ENCODE assay signal across 23 mouse cellular contexts in the genomic region with DNA sequence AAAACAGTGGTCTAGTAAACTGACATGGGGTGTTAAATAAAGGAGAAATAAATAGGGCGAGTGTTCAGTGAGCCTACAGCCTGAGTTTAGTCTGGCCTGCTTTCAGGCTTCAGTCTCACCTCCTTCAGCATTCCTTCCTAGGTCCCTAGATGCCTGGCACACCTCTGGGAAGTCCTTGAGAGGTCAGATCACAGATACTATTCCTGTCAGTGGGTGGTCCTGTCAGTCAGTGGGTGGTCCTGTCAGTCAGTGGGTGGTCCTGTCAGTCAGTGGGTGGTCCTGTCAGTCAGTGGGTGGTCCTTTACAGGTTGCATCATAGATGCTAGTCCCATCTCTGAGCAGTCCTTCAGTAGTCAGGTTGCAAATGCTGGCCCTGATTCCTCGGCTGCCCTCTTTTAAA. TPM values are rescaled to one million over a fixed set of nuclear protein-coding genes. Genes with fewer than 3 reads are reported as not detected.
DNase-seq lines count a peak whose midpoint lies in the region; ATAC-seq and TF ChIP-seq lines count a peak whose summit lies in the region.
"Had no signal": no experiment of that assay in that cellular context is flagged by ENCODE, and none has a peak within 500 bp of the region (broad histone marks: within the 10 kb centered on the region; RNA-seq: fewer than 3 reads in every experiment).

No protein-coding gene starts in this region.

- H3K36me3 ChIP-seq in liver, embryonic 14.5 days (replicated peaks; ENCODE audit: control insufficient read depth, insufficient read depth, low read depth), result no peaks in the 10 kb centered on the region
- no peaks in the 10 kb centered on the region for H3K36me3 ChIP-seq in liver, postnatal 0 days (replicated peaks; ENCODE audit: insufficient read depth, low read length)
- H3K36me3 ChIP-seq in liver, embryonic 16.5 days (ENCODE audit: control insufficient read depth, insufficient read depth), result no peaks in the 10 kb centered on the region
- H3K36me3 ChIP-seq in heart, embryonic 12.5 days, result no peaks in the 10 kb centered on the region
- H3K36me3 ChIP-seq: embryonic facial prominence, embryonic 12.5 days; embryonic facial prominence, embryonic 15.5 days; forebrain, embryonic 12.5 days; forebrain, embryonic 15.5 days; heart, embryonic 10.5 days; hindbrain, embryonic 12.5 days; hindbrain, embryonic 15.5 days had no signal

- H3K27me3 ChIP-seq in liver, embryonic 14.5 days (ENCODE audit: control insufficient read depth, insufficient read depth, low read length), result no peaks in the 10 kb centered on the region
- no peaks in the 10 kb centered on the region for H3K27me3 ChIP-seq in liver, postnatal 0 days (ENCODE audit: insufficient read depth, low read length)
- H3K27me3 ChIP-seq in liver, embryonic 16.5 days (ENCODE audit: control insufficient read depth, insufficient read depth, low read depth, low read length), result no peaks in the 10 kb centered on the region
- no peaks in the 10 kb centered on the region for H3K27me3 ChIP-seq in heart, embryonic 12.5 days (replicated peaks)
- H3K27me3 ChIP-seq: embryonic facial prominence, embryonic 12.5 days; embryonic facial prominence, embryonic 15.5 days; forebrain, embryonic 12.5 days; forebrain, embryonic 15.5 days; hindbrain, embryonic 12.5 days; hindbrain, embryonic 15.5 days had no signal

- no peak overlapping the region for H3K4me3 ChIP-seq in liver, embryonic 14.5 days (ENCODE audit: insufficient read depth in 1 of 2, low read depth in 2 of 2, low read length in 2 of 2)
- H3K4me3 ChIP-seq in liver, postnatal 0 days (ENCODE audit: low read depth, low read length), result no peak overlapping the region
- H3K4me3 ChIP-seq in liver, embryonic 16.5 days (ENCODE audit: low read depth, low read length), result no peak overlapping the region
- no peak overlapping the region for H3K4me3 ChIP-seq in heart, embryonic 12.5 days
- H3K4me3 ChIP-seq in left cerebral cortex, adult 2 months, result no peak overlapping the region
- H3K4me3 ChIP-seq: embryonic facial prominence, embryonic 12.5 days; embryonic facial prominence, embryonic 15.5 days; forebrain, embryonic 12.5 days; forebrain, embryonic 15.5 days; heart, adult 2 months; heart, embryonic 10.5 days; hindbrain, embryonic 12.5 days; hindbrain, embryonic 15.5 days had no signal

- TF ChIP-seq EP300 in liver, embryonic 14.5 days (IDR thresholded peaks at IDR 0.05; ENCODE audit: low read depth), result no peak
- no peak for TF ChIP-seq EP300 in liver, postnatal 0 days (IDR thresholded peaks at IDR 0.05; ENCODE audit: low read depth)

- DNase-seq in liver, embryonic 14.5 days (ENCODE audit: low read depth in 3 of 3, low spot score in 3 of 3), result no peak
- DNase-seq in liver, postnatal 0 days, result no peak
- DNase-seq in ES-CJ7 (ENCODE audit: low read depth, low spot score), result peak; percentile 78
- peak; percentile 78 for DNase-seq in ZHBTc4 (ENCODE audit: low read depth, low spot score)
- DNase-seq in left cerebral cortex, adult 2 months (ENCODE audit: extremely low spot score in 1 of 2, low spot score in 2 of 2), result no peak
- DNase-seq: adrenal gland, adult 2 months; adrenal gland, postnatal 25 days; cerebellum, adult 18-20 months; cerebellum, adult 9-10 months; cerebellum, postnatal 14 days; gastrocnemius, postnatal 36 days; heart, adult 2 months had no signal

- intact Hi-C loops in left cerebral cortex, adult 2 months (cut with DNase I), result no loop called here

- H3K4me1 ChIP-seq in liver, embryonic 14.5 days (replicated peaks; ENCODE audit: control insufficient read depth in 2 of 2, insufficient read depth in 2 of 2, low read length in 1 of 2), result peaks cover 14 to 20% of the 10 kb centered on the region in 2 experiments
- H3K4me1 ChIP-seq in liver, postnatal 0 days (ENCODE audit: insufficient read depth), result peaks cover 9% of the 10 kb centered on the region
- H3K4me1 ChIP-seq in liver, embryonic 16.5 days (ENCODE audit: control insufficient read depth, low read depth, low read length), result peaks cover 13% of the 10 kb centered on the region
- H3K4me1 ChIP-seq in heart, embryonic 12.5 days (replicated peaks), result no peaks in the 10 kb centered on the region
- H3K4me1 ChIP-seq: embryonic facial prominence, embryonic 12.5 days; embryonic facial prominence, embryonic 15.5 days; forebrain, embryonic 12.5 days; forebrain, embryonic 15.5 days; heart, embryonic 10.5 days; hindbrain, embryonic 12.5 days; hindbrain, embryonic 15.5 days had no signal

- H3K4me2 ChIP-seq in liver, embryonic 14.5 days (ENCODE audit: low read depth), result peak overlapping the region; percentile 57; the same call in 1 of the 2 replicates
- H3K4me2 ChIP-seq in liver, postnatal 0 days (ENCODE audit: low read depth, low read length), result no peak overlapping the region
- H3K4me2 ChIP-seq in liver, embryonic 16.5 days (ENCODE audit: low read depth, low read length), result no peak overlapping the region
- no peak overlapping the region for H3K4me2 ChIP-seq in heart, embryonic 12.5 days
- H3K4me2 ChIP-seq: embryonic facial prominence, embryonic 12.5 days; embryonic facial prominence, embryonic 15.5 days; forebrain, embryonic 12.5 days; forebrain, embryonic 15.5 days; hindbrain, embryonic 12.5 days; hindbrain, embryonic 15.5 days had no signal

- 55% methylated on average over 2 of the region's 2 CpGs for WGBS in liver, embryonic 14.5 days (ENCODE audit: insufficient replicate concordance)
- 79% methylated on average over 2 of the region's 2 CpGs for WGBS in liver, postnatal 0 days (ENCODE audit: insufficient replicate concordance)
- 90% methylated on average over 2 of the region's 2 CpGs for WGBS in liver, embryonic 16.5 days (ENCODE audit: insufficient replicate concordance)
- 77% methylated on average over 2 of the region's 2 CpGs for WGBS in heart, embryonic 12.5 days

- peak overlapping the region; percentile 75 for H3K27ac ChIP-seq in liver, embryonic 14.5 days
- no peak overlapping the region for H3K27ac ChIP-seq in liver, postnatal 0 days (ENCODE audit: low read depth)
- peak overlapping the region; percentile 46 for H3K27ac ChIP-seq in liver, embryonic 16.5 days (ENCODE audit: low read length)
- H3K27ac ChIP-seq in heart, embryonic 12.5 days (ENCODE audit: poor library complexity, severe bottlenecking), result no peak overlapping the region
- no peak overlapping the region for H3K27ac ChIP-seq in left cerebral cortex, adult 2 months
- H3K27ac ChIP-seq: embryonic facial prominence, embryonic 12.5 days; embryonic facial prominence, embryonic 15.5 days; forebrain, embryonic 12.5 days; forebrain, embryonic 15.5 days; heart, adult 2 months; heart, embryonic 10.5 days; hindbrain, embryonic 12.5 days; hindbrain, embryonic 15.5 days had no signal

- no peaks in the 10 kb centered on the region for H3K9me3 ChIP-seq in liver, embryonic 14.5 days (ENCODE audit: control insufficient read depth, low read length)
- H3K9me3 ChIP-seq in liver, postnatal 0 days (ENCODE audit: low read length), result no peaks in the 10 kb centered on the region
- H3K9me3 ChIP-seq in liver, embryonic 16.5 days (replicated peaks; ENCODE audit: control insufficient read depth, low read length), result no peaks in the 10 kb centered on the region
- no peaks in the 10 kb centered on the region for H3K9me3 ChIP-seq in heart, embryonic 12.5 days (replicated peaks)
- H3K9me3 ChIP-seq: embryonic facial prominence, embryonic 12.5 days; embryonic facial prominence, embryonic 15.5 days; forebrain, embryonic 12.5 days; forebrain, embryonic 15.5 days; heart, embryonic 10.5 days; hindbrain, embryonic 12.5 days; hindbrain, embryonic 15.5 days had no signal

- TF ChIP-seq CTCF in liver, embryonic 14.5 days (IDR thresholded peaks at IDR 0.05; ENCODE audit: low read depth), result no peak
- TF ChIP-seq CTCF in liver, postnatal 0 days (IDR thresholded peaks at IDR 0.05; ENCODE audit: low read depth), result no peak
- no peak for TF ChIP-seq CTCF in left cerebral cortex, adult 2 months (IDR thresholded peaks at IDR 0.05)

- ATAC-seq in liver, embryonic 14.5 days (ENCODE audit: insufficient read depth), result peak; percentile 2; the same call in 1 of the 2 replicates
- no peak for ATAC-seq in liver, postnatal 0 days
- no peak for ATAC-seq in liver, embryonic 16.5 days (ENCODE audit: low read depth)
- ATAC-seq in heart, embryonic 12.5 days (ENCODE audit: insufficient number of reproducible peaks, low FRiP score), result no peak
- no peak for ATAC-seq in cerebellum, adult (ENCODE audit: insufficient number of reproducible peaks, low FRiP score, low TSS enrichment)
- ATAC-seq: CD4-positive, CD25-positive, alpha-beta regulatory T cell, adult 4 months; forebrain, embryonic 15.5 days had no signal

- no peak overlapping the region for H3K9ac ChIP-seq in liver, embryonic 14.5 days (replicated peaks)
- no peak overlapping the region for H3K9ac ChIP-seq in liver, postnatal 0 days (replicated peaks)
- H3K9ac ChIP-seq in liver, embryonic 16.5 days (ENCODE audit: low read depth, low read length), result no peak overlapping the region
- H3K9ac ChIP-seq in heart, embryonic 12.5 days, result no peak overlapping the region
- H3K9ac ChIP-seq: embryonic facial prominence, embryonic 12.5 days; embryonic facial prominence, embryonic 15.5 days; forebrain, embryonic 12.5 days; forebrain, embryonic 15.5 days; hindbrain, embryonic 12.5 days; hindbrain, embryonic 15.5 days had no signal

RNA-seq across cellular contexts. Expression of a gene that starts 11.0 kb away (rescaled TPM):
- polyA plus RNA-seq in liver, embryonic 14.5 days (2012; rRNA removed), result 31.8 and 40.4 TPM in 2 replicates
- 23.0 and 23.6 TPM in 2 replicates for polyA plus RNA-seq in liver, embryonic 14.5 days (2014; fragmentation: Nextera tagmentation; extraction: Ambion mirVana)
- polyA plus RNA-seq in liver, postnatal 0 days (2015; fragmentation: Nextera tagmentation; extraction: Ambion mirVana), result 18.5 and 19.6 TPM in 2 replicates
- 33.5 and 33.8 TPM in 2 replicates for polyA plus RNA-seq in liver, embryonic 16.5 days (2015; fragmentation: Nextera tagmentation; extraction: Ambion mirVana)
- 67.1 and 70.0 TPM in 2 replicates for polyA plus RNA-seq in heart, embryonic 12.5 days (2016; fragmentation: Nextera tagmentation; extraction: Ambion mirVana)
- total RNA-seq in left cerebral cortex, adult 2 months (2021), result 100 to 1,000 TPM; 137 to 158 TPM

Comparison
In these comparisons a context has a peak if more than half of its experiments do, and no peak if none do; other contexts are left out.
1. H3K27ac ChIP-seq: peak in liver, embryonic 14.5 days (single experiment) and liver, embryonic 16.5 days (single experiment); none in liver, postnatal 0 days (single experiment), heart, embryonic 12.5 days (single experiment) and left cerebral cortex, adult 2 months (single experiment).
2. DNase-seq: peak in ES-CJ7 (single experiment) and ZHBTc4 (single experiment); none in liver, embryonic 14.5 days (0 of 3), liver, postnatal 0 days (single experiment) and left cerebral cortex, adult 2 months (0 of 2).